Mouse (Mus musculus) heart, postnatal 25 days (tissue): ENCODE results near the gene Wdr5. TPM values are rescaled to one million over a fixed set of nuclear protein-coding genes. Genes with fewer than 3 reads are reported as not detected.

Source experiments
- DNase-seq: peaks from one replicate; pipeline ENCODE4 v3.0.0; 2022; ENCODE audit warnings: low spot score
- intact Hi-C: fragments of 180-260 bp; cut with DNase I; formaldehyde crosslinking; loops from one replicate; pipeline ENCODE4 v1.15.1; 2025
- total RNA-seq, 2 experiments: library from RNA; stranded (reverse); gene quantifications; 2 replicates each; pipeline ENCODE4 v1.2.3; 2021

The Wdr5 gene
- total RNA-seq, 2 experiments from 2014 or later = 23.4 to 23.7 TPM

GRCm38 (mm10) chr2:27578552-27578951, 63.6 kb downstream of the Wdr5 start:
- intact Hi-C loops = no loop called here

GRCm38 (mm10) chr2:27582112-27582511, 67.2 kb downstream of the Wdr5 start:
- no peak for DNase-seq
- intact Hi-C loops = no loop called here

More at GRCm38 (mm10) chr2:27578552-27578951, 63.6 kb downstream of the Wdr5 start:
- no peak for DNase-seq

- intact Hi-C loops = no loop called here
- no peak for DNase-seq
Measured at GRCm38 (mm10) chr2:27583019-27583418, 68.1 kb downstream of the Wdr5 start.

- intact Hi-C loops = no loop called here
- DNase-seq = no peak
Measured at GRCm38 (mm10) chr2:27584546-27584945, 69.6 kb downstream of the Wdr5 start.

Other genes with a start within 250 kb of the Wdr5 start
- 10 to 100 TPM; 12.7 to 13.6 TPM for gene Vav2, start 88.1 kb upstream of the Wdr5 start, total RNA-seq
- 1 to 10 TPM in 1 of 2 experiments, under 1 TPM in 1; 0.70 to 1.3 TPM for gene Brd3os, start 72.8 kb upstream of the Wdr5 start, total RNA-seq
- 10 to 100 TPM; 29.3 to 35.7 TPM for gene Brd3, start 7.5 kb upstream of the Wdr5 start, total RNA-seq
- 10 to 100 TPM; 41.5 to 45.9 TPM for gene Rxra, start 161.3 kb downstream of the Wdr5 start, total RNA-seq